Mouse (Mus musculus) heart, adult 2 months (tissue): Measurements from ENCODE around the gene Atad5. TPM values are rescaled to one million over a fixed set of nuclear protein-coding genes. Genes with fewer than 3 reads are reported as not detected.

Source experiments
- DNase-seq, 2 experiments: peaks; one replicate each; pipeline ENCODE4 v3.0.0; 2021
- H3K27ac ChIP-seq: fragments of 200-600 bp; 2 replicates; pipeline ENCODE4 v1.8.1; 2022
- H3K27me3 ChIP-seq: fragments of 200-500 bp; 2 replicates; pipeline ENCODE4 v1.6.1; 2012; ENCODE audit warnings: mild to moderate bottlenecking, low read length, inconsistent platforms, mixed read lengths; ENCODE audit not compliant: control insufficient read depth, insufficient read depth
- H3K36me3 ChIP-seq: fragments of 200-500 bp; 2 replicates; pipeline ENCODE4 v1.6.1; 2012; ENCODE audit warnings: low read length, inconsistent platforms; ENCODE audit not compliant: control insufficient read depth, insufficient read depth
- H3K4me1 ChIP-seq: fragments of 200-500 bp; 2 replicates; pipeline ENCODE4 v1.6.1; 2011; ENCODE audit warnings: low read length; ENCODE audit not compliant: control insufficient read depth, insufficient read depth
- H3K4me3 ChIP-seq: fragments of 200-600 bp; 2 replicates; pipeline ENCODE4 v1.8.1; 2022
- H3K79me2 ChIP-seq: fragments of 200-500 bp; replicated peaks from 2 replicates; pipeline ENCODE4 v1.6.1; 2012; ENCODE audit warnings: mild to moderate bottlenecking, inconsistent platforms, low read length, moderate library complexity, mixed read lengths; ENCODE audit not compliant: control insufficient read depth, insufficient read depth
- H3K9ac ChIP-seq: fragments of 200-500 bp; 2 replicates; pipeline ENCODE4 v1.6.1; 2012; ENCODE audit warnings: low read depth, mild to moderate bottlenecking, control low read depth, inconsistent platforms, low read length, mixed read lengths
- CTCF ChIP-seq: fragments of 200-600 bp; IDR thresholded peaks from 2 replicates; pipeline ENCODE4 v1.8.1; 2022; ENCODE audit warnings: antibody characterized with exemption, mild to moderate bottlenecking, moderate library complexity
- EP300 ChIP-seq: fragments of 200-500 bp; IDR thresholded peaks from 2 replicates; pipeline ENCODE4 v1.6.1; 2011; ENCODE audit warnings: low read depth, low read length, control low read depth; ENCODE audit not compliant: insufficient read depth
- POLR2A ChIP-seq: fragments of 200-500 bp; IDR thresholded peaks from 2 replicates; pipeline ENCODE4 v1.6.1; 2011; ENCODE audit warnings: mild to moderate bottlenecking, low read depth, low read length, control low read depth; ENCODE audit not compliant: insufficient read depth
- WGBS: fragments of 180-500 bp; shearing (Covaris S2); methylation state at CpG from one replicate; pipeline ENCODE4 v1.1.7; 2018; 5-methylcytosine and 5-hydroxymethylcytosine counted together
- intact Hi-C: fragments of 180-260 bp; cut with DNase I; formaldehyde crosslinking; loops from one replicate; pipeline ENCODE4 v1.15.1; 2025
- polyA plus RNA-seq: library from polyadenylated mRNA; depleted of rRNA; stranded (reverse); fragments of >200 nt; gene quantifications from 2 replicates; pipeline ENCODE4 v1.2.3, GENCODE M21; 2012
- total RNA-seq, 2 experiments: library from RNA; stranded (reverse); gene quantifications; 2 replicates each; pipeline ENCODE4 v1.2.3; 2021

Atad5 gene
- total and polyA plus RNA-seq, 3 experiments: 0.27 to 0.84 (median 0.70) TPM

DNA sequence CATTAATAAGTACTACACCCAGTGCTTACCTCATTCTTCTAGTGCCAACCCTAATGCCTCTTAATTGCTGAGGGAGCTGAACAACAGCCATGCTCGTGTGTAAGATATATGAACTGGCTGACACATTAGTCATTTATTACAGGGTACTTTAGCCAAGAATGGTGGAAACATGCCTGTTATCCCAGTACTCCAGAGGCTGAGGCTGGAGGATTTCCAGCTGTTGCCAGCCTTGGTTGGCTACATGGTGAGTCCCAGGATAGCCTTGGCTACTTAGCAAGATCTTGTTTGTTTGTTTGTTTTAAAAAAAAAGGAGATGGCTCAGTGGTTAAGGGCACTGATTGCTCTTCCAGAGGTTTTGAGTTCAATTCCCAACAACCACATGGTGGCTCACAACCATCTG lies 10.4 kb upstream of the Atad5 start:
- Histone ChIP-seq H3K79me2 (peaks cover 6% of the 10 kb centered on the region; the same call in 1 of the 2 replicates), H3K4me1 (peaks cover 6% of the 10 kb centered on the region), H3K27ac (no peak overlapping the region), H3K27me3 (no peaks in the 10 kb centered on the region), H3K4me3 (no peak overlapping the region), H3K9ac (no peak overlapping the region), H3K36me3 (peaks cover 7% of the 10 kb centered on the region)
- no peak for DNase-seq
- intact Hi-C loops: no loop called here
- TF ChIP-seq POLR2A: no peak
- WGBS: 58% methylated on average over 1 of the region's 1 CpGs

DNA sequence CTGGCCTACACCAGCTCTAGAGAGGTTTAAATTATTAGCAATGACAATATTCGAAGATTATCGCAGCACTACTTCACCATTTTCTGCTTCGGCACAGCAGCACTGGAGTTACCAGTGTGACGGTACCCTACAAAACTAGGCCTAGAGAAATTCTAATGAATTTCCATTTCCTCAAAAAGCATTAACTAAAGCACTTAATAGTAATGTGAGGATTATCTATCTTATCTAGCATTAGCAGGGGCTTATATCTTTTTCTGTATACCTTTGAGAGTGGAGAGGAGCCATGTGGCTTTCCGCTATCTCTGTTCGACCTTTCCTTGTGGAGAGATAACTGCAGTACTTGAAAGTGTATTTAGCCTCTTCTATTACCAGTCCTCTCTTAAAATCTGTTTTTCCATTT lies 9.4 kb upstream of the Atad5 start:
- peaks cover 6% of the 10 kb centered on the region for H3K4me1 ChIP-seq
- 54% methylated on average over 6 of the region's 6 CpGs for WGBS
- no peaks in the 10 kb centered on the region for H3K27me3 ChIP-seq
- H3K9ac ChIP-seq: no peak overlapping the region; the same call in 1 of the 2 replicates
- DNase-seq: no peak
- peak overlapping the region; percentile 59 for H3K4me3 ChIP-seq
- peak overlapping the region; percentile 15; the same call in 1 of the 2 replicates for H3K27ac ChIP-seq
- intact Hi-C loops: no loop called here
- H3K36me3 ChIP-seq: peaks cover 7% of the 10 kb centered on the region
- no peak for TF ChIP-seq CTCF
- no peak for TF ChIP-seq EP300
- TF ChIP-seq POLR2A: no peak
- H3K79me2 ChIP-seq: peaks cover 3% of the 10 kb centered on the region; the same call in 1 of the 2 replicates

DNA sequence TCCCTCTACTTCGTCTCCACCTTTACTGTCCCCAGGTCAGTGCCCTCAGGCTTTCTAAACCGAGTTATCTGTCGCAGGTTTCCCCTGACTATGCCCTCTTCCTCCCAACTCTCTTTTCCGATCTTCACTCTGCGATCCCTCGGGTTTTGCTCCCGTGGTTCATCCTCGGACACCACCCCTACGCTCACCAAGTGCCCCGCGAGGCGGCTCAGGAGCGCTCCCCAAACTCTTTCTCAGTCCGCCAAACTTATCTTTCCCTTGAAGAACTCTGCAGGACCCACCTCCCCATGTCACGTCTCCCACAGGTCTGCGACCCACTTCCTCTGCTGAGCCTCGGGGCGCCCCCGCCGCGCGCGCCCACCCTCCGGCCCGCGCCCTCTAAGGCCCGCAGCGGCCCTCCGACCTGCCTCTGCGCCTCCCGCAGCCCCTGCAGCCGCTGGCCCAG lies 8.8 kb upstream of the Atad5 start:
- no peaks in the 10 kb centered on the region for H3K27me3 ChIP-seq
- peaks cover 6% of the 10 kb centered on the region for H3K4me1 ChIP-seq
- no peak for TF ChIP-seq CTCF
- TF ChIP-seq POLR2A: no peak
- TF ChIP-seq EP300: no peak
- WGBS: under 1% methylated on average over 32 of the region's 32 CpGs
- H3K27ac ChIP-seq: peak overlapping the region; percentile 96
- peaks cover 7% of the 10 kb centered on the region for H3K36me3 ChIP-seq
- H3K4me3 ChIP-seq: peak overlapping the region; percentile 59
- no peak for DNase-seq
- peaks cover 3% of the 10 kb centered on the region; the same call in 1 of the 2 replicates for H3K79me2 ChIP-seq
- intact Hi-C loops: no loop called here
- peak overlapping the region; percentile 99 for H3K9ac ChIP-seq

DNA sequence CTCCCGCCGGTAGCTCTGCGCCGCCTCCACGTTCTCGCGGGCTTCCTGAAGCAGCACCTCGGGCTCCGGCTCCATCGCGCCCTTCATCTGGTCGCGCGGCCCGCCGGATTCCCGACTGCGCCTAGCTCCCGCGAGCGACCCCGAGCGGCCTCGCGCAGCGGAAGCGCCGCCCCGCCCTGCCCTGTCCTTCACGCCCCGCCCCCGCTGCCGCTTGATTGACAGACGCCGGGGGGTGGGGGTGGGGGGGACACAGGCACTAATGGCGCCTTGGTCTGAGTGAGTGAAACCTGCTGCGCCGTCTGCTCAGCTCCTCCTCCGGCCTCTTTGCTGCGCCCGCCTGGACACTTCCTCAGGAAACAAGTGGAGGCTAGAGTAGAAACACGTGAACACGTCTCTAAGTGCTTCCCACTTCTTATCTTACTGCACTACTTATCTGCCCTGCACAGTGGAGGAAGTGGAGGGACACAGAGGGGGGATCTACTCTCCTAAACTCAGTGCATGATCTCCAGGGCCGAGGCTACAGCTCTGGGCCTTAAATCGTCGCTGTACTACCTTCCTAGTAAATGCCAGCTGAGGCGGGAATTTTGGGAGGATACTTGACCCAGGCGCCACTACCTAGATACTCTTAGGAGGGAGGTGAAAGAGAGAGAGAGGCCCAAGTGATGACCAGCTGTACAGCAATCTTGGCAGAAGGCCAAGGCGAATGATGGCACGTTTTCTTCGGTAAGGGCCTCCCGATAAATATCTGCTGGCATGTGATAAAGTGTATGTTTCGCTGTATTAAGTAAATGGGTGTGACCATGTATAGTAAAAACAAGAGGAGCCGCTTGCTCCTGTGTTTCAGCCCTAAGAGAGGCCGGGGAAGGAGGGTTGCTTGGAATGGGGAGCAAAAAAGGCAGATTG lies 8.1 kb upstream of the Atad5 start, which contains the start of gene Crlf3:
TSS of gene Crlf3 (minus strand) at position 166 of the 903 bp plus-strand sequence.
- DNase-seq: peak; percentile 95 to 97
- intact Hi-C loops: no loop called here
- WGBS: 3% methylated on average over 54 of the region's 55 CpGs
- TF ChIP-seq POLR2A (peak; percentile 82), CTCF (peak; percentile 54), EP300 (0 out of 2 replicates have a peak, but pooled peaks have one; percentile 8)
- Histone ChIP-seq H3K4me1 (peaks cover 6% of the 10 kb centered on the region), H3K4me3 (peak within 1 kb of the TSS; percentile 59), H3K27ac (peak within 1 kb of the TSS; percentile 96), H3K36me3 (peaks cover 7% of the 10 kb centered on the region), H3K79me2 (peaks cover 3% of the 10 kb centered on the region; the same call in 1 of the 2 replicates), H3K27me3 (no peaks in the 10 kb centered on the region), H3K9ac (peak within 1 kb of the TSS; percentile 99)

DNA sequence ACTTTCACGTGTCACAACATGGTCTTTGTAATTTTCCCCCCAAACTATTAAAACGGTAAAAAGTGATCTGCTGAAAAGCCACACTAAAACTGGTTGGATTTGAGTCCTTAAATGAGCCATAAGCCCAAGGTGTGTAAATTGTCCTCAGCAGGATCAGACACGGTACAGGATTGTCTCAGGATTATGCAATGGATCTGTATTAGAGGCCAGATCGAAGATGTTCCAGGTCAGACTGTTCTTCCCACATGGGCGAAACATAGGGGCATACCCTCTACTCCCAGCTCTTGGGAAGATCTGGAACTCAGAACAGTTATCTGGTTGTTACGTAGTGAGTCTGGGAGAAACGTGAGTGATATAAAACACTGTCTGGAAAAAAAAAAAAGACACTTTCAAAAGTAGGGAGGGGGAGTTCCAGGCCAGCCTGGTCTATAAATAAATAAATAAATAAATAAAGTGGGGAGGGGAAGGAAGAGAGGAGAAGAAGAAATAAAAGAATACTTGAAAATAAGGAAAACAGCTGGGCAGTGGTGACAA lies 7.3 kb upstream of the Atad5 start:
- no peak overlapping the region for H3K9ac ChIP-seq
- intact Hi-C loops: no loop called here
- H3K27me3 ChIP-seq: no peaks in the 10 kb centered on the region
- WGBS: 72% methylated on average over 7 of the region's 7 CpGs
- H3K27ac ChIP-seq: peak overlapping the region; percentile 96
- TF ChIP-seq CTCF: no peak
- no peak for DNase-seq
- peaks cover 7% of the 10 kb centered on the region for H3K36me3 ChIP-seq
- peaks cover 6% of the 10 kb centered on the region for H3K4me1 ChIP-seq
- H3K4me3 ChIP-seq: no peak overlapping the region
- H3K79me2 ChIP-seq: peaks cover 3% of the 10 kb centered on the region; the same call in 1 of the 2 replicates
